Mouse (Mus musculus) embryo, embryonic 11 days (tissue): Measurements from ENCODE around the gene Trmt1l.
"Not testable (repeated sequence)": the region's sequence is repeated elsewhere in the genome, so short reads cannot be mapped to it uniquely, and the experiment has no call there.

Experiments used
- DNase-seq: peaks from one replicate; pipeline ENCODE4 v3.0.0-alpha.2; 2015

Gene Trmt1l

DNA sequence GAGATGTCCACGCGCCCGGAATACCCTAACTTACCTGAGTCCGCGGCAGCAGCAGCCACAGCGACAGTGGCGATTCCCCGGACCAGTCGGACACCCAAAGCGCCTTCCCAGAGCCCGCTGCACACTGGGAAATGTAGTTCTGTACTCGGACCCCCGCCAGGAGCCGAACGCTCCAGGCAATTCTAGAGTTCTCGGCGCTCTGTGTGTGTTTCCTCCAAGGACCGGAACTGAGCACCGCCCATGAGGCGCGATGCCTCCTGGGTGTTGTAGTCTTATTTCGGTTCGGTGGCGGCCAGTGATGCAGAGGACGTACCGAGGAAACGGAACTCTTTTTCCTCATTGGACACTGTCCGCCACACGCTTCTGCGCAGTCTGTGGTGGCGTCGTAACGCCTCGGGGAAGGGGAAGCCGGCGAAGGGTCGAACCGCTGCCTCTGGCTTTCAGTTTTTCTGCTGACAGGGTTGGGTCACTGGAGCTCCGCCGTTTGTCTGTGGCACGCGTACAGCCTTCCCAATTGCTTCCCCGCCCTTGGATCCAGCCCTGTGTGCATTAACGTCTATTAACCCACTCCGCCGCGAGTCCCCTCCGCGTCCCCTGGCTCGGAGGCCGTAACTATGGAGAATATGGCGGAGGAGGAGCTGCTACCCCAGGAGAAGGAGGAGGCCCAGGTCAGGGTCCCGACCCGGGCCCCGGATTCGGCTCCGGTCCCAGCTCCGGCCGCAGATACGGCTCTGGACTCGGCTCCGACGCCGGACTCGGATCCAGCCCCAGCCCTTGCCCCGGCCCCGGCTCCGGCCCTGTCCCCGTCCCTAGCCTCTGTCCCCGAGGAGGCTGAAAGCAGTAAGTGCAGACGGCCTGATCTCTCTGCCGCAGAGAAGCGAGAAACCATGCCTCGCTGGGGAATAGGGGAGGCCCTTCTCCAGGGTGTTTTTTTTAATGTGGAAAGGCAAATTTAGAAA, at the start of gene Trmt1l, which contains the start of gene Swt1:
Gene Trmt1l (plus strand): TSS at position 280 of the 959 bp plus-strand sequence.
Gene Swt1 (minus strand): TSS at position 193 of the 959 bp plus-strand sequence.
- DNase-seq = peak; percentile 99

GRCm38 (mm10) chr1:151390029-151390428, 38.3 kb upstream of the Trmt1l start:
- DNase-seq = peak; percentile 44

DNA sequence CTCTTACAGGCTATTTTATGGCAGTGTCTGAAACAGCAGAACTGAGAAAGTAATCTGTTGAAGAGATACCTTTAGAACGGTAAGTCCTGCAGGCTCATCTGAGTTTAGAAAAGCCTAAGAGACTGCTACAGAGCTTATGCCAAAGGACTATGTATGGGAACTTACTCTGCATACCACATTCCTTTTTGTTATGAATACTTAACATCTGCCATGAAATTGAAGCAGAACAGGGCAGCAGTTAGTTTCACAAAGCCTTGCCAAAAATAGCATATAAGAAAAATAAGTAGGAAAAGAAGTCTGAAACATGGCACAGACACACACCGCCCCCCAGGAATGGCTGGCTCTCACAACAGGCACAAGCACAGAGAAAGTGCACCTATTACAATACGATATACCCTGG, 18.5 kb upstream of the Trmt1l start:
- DNase-seq = no peak

GRCm38 (mm10) chr1:151422178-151422577, 6.2 kb upstream of the Trmt1l start:
- DNase-seq = no peak

GRCm38 (mm10) chr1:151426947-151427600, 1.3 kb upstream of the Trmt1l start:
- DNase-seq = peak; percentile 2

- no peak for DNase-seq
These were observed 467 bp upstream of the Trmt1l start for GRCm38 (mm10) chr1:151427888-151428262.

GRCm38 (mm10) chr1:151429316-151429715, 974 bp downstream of the Trmt1l start:
- no peak for DNase-seq

DNA sequence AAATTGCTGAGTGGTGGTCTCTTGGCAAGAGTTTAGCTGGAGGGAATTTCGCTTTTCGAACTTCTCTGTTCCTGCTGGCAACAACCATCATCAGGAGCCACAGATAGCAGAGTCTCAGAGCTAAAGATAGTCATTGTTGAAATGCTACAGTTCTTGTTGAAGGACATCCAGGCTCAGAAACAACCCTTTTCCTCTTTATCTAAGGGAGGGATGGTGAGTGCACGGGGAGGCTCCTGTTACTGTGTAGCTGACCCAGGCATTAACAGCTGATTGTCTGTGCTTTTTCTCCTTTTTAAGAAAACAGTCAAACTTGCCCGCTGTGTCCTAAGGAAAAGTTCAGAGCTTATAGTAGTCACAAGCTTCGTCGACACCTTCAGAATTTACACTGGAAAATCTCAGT, 7.1 kb downstream of the Trmt1l start:
- no peak for DNase-seq

GRCm38 (mm10) chr1:151449866-151450265, 21.5 kb downstream of the Trmt1l start:
- no peak for DNase-seq

- no peak for DNase-seq
These were observed 22.5 kb downstream of the Trmt1l start for GRCm38 (mm10) chr1:151450851-151451250.

DNA sequence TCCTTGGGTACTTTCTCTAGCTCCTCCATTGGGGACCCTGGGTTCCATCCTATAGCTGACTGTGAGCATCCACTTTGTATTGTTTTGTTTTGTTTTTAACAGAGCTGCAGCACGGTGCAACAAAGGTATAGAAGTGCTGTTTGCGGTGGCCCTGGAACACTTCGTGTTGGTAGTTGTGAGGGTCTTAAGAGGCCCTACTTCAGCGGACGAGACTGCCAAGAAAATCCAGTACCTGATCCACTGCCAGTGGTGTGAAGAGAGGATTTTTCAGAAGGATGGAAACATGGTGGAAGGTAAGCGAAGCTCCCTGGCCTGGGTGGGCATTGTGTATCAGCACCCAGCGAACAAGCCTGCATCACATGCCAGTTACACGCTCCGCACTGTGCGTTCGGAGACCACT, 23.6 kb downstream of the Trmt1l start:
- DNase-seq = no peak

DNA sequence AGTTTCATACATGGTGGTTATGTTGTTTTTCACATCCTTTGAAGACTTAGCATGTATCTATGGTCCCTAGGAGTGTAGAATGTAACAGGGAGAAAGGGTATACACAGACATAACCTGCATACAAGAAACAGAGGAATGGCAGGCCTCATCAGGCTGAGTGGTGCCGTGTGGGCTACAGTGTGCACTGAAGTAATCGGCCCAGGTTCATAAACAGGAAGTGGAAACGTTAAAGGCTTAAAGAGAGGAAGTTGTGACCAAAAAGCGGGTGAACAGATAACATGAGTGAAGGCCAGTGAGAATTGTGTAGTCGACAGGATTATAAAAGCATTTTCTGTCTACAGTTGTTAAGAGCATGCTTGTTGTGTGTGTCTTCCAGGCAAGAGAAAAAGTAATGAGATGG, 28.7 kb downstream of the Trmt1l start:
- no peak for DNase-seq

- peak; percentile 40 for DNase-seq
These were observed 32.9 kb downstream of the Trmt1l start for GRCm38 (mm10) chr1:151461265-151461664.

DNA sequence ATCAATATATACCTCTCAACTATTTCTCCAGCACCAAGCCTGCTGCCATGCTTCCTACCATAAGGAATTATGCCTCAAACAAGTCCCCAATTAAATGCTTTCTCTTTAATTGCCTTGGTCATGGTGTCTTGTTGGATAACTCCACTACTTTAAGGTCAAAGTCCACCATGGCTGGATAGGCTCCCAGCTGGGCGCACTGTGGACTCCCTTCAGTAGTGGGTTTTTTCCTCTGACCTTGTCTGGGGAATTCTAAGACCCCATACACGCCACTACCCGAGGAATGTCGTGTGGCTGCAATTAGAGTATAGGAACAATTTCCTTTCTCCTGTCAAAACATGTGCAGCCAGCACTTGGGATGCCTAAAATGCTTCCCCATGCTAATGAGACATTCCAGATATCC, 36.6 kb downstream of the Trmt1l start:
- DNase-seq = peak; percentile 18

DNA sequence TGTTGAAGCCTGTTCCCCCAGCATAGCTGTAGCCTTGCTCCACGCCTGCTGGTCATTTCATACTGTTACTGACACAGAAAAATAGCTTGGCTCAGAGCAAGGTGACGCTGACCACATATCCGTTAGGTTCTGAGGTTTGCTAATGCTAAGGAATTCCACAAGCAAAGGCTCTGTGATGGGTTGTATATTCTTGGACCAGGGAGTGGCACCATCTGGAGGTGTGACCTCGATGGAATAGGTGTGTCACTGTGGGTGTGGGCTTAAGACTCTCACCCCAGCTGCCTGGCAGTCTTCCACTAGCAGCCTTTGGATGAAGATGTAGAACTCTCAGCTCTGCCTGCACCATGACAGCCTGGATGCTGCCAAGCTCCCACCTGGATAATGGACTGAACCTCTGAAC, 38.2 kb downstream of the Trmt1l start:
- no peak for DNase-seq

GRCm38 (mm10) chr1:151471429-151471828, 43.1 kb downstream of the Trmt1l start:
- DNase-seq = no peak

DNA sequence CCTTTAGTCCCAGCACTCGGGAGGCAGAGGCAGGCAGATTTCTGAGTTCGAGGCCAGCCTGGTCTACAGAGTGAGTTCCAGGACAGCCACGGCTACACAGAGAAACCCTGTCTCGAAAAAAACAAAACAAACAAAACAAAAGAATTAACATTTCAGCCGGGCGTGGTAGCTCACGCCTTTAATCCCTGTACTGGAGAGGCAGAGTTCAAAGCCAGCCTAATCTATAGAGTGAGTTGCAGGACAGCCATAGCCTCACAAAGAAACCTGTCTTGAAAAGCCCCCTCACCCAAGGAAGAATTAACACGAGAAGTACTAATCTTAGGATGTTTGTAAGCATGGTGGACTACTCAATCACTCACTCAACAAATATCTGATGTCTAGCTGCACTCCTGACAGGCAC, 44.0 kb downstream of the Trmt1l start:
- not testable (repeated sequence) for DNase-seq

- DNase-seq = no peak
These were observed 54.2 kb downstream of the Trmt1l start for GRCm38 (mm10) chr1:151482497-151482896.

DNA sequence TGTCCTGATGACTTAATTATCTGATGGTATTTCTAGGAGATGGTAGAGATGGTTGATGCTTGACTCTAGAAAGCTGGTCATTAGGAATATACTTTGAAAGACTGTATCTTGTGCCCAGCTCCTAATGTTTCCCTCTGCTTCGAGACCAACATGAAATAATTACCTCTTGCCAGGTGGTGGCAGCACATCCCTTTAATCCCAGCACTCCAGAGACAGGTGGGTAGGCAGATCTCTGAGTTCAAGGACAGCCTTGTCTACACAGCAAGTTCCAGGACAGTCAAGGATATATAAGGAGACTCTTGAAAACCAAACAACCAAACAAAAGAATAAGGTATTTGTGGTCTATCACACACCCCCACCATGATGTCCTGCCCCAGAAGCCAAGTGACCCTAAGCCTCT, 55.2 kb downstream of the Trmt1l start:
- peak; percentile 17 for DNase-seq

DNA sequence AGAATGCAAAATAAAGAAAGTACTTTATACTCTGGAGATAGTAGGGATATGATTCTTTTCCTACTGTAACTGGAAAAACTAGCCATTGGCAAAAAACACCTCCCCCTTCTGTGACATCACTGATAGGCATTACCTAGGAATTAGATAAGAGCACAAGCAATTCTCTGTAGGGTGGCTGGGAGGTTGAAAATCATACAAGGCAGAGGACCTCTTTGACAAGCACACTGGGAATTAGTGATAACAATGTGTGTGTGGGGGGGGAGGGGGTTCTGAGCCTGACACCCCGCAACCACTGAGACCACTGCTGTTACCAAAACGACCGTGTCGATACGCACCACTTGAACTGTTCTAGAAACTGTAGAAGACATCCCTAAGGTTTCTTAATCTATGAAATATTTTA, 56.4 kb downstream of the Trmt1l start:
- no peak for DNase-seq

GRCm38 (mm10) chr1:151489806-151490205, 61.5 kb downstream of the Trmt1l start:
- no peak for DNase-seq

- DNase-seq = no peak
These were observed 64.1 kb downstream of the Trmt1l start for GRCm38 (mm10) chr1:151492419-151492818.

GRCm38 (mm10) chr1:151493826-151494225, 65.5 kb downstream of the Trmt1l start:
- no peak for DNase-seq

GRCm38 (mm10) chr1:151494711-151495110, 66.4 kb downstream of the Trmt1l start:
- no peak for DNase-seq
